Mouse (Mus musculus) neutrophil, adult 5-6 weeks (primary cell): ENCODE measurements around the gene Arhgef17. TPM values are rescaled to one million over a fixed set of nuclear protein-coding genes. Genes with fewer than 3 reads are reported as not detected.

Experiments used
- ATAC-seq: fragments of 151-379, 151-347 bp; 2 replicates; pipeline ENCODE4 v1.8.0; 2017; ENCODE audit warnings: mild to moderate bottlenecking, moderate TSS enrichment; ENCODE audit not compliant: insufficient number of reproducible peaks, poor library complexity, low FRiP score, severe bottlenecking; ENCODE audit errors: extremely low read depth
- total RNA-seq: library from RNA; stranded (forward); fragments of 200-1000 nt; gene quantifications from 2 replicates; pipeline ENCODE4 v1.2.3, GENCODE M21; 2017

Arhgef17 gene
- total RNA-seq, 1 experiment from 2014 or later: not detected

- no peak for ATAC-seq
Observed at GRCm38 (mm10) chr7:100836657-100837056, 95.2 kb downstream of the Arhgef17 start.

DNA sequence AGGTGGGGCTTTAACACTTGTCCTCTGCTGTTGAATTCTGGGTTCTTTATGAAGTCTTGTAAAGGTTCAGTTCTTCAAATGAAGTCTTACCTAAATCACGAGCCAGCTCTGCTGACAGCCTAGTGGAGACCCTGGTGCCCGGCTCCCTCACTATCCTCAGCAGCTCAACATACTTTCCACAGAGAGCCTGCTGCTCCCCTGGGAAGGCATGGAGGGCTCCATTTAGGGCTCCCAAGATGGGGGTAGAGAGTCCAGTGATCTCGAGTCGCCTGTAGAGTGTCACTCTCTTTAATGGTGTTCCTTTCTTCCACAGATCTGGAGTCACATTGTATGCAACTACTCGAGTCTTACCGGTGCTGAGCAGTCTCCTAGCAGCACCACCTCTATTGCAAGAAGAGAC is 96.2 kb downstream of the Arhgef17 start:
- no peak for ATAC-seq

DNA sequence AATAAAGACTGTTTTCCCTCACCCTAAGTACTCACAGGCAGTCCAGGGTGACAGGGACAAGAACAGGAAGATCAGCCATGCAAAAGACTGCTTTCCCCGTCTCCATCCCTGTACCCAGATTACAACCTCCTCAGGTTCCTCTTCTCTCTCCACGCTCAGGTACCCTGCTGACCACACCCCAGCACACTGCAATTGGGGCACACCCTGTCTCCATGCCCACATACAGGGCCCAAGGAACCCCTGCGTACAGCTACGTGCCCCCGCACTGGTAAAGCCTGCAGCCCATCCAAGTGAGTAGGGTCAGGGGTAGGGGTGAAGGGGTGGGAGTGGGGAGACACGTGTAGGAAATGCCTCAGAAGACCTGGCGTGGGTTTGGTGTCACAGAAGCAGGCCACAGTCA is 96.7 kb downstream of the Arhgef17 start:
- peak; percentile 81 for ATAC-seq

DNA sequence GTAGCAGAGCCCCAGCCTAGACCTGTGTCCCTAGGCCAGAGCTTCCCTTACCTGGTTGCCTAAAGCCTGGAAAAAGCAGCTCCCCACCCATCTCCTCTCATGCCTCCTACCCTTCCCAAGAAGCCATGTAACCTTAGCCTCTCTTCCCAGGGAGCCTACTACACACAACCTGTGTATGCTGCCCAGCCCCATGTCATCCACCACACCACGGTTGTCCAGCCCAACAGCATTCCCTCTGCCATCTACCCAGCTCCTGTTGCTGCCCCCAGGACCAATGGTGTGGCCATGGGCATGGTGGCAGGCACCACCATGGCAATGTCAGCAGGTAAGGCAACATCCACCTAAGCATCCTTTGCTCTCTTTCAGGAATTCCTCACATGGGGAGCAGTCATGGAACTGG is 98.0 kb downstream of the Arhgef17 start:
- no peak for ATAC-seq

GRCm38 (mm10) chr7:100828549-100828948 is 103.4 kb downstream of the Arhgef17 start:
- no peak for ATAC-seq

- no peak for ATAC-seq
Observed at GRCm38 (mm10) chr7:100824661-100825060, 107.2 kb downstream of the Arhgef17 start.

Other genes starting within 250 kb of the Arhgef17 start
- gene Fam168a, start 225.5 kb downstream of the Arhgef17 start, total RNA-seq: 13.3 and 13.4 TPM in 2 replicates
- 95.0 and 122 TPM in 2 replicates for gene Relt, start 68.7 kb downstream of the Arhgef17 start, total RNA-seq
- gene P2ry6, start 42.5 kb upstream of the Arhgef17 start, total RNA-seq: 1.4 and 2.0 TPM in 2 replicates
- gene P2ry2, start 80.8 kb upstream of the Arhgef17 start, total RNA-seq: 15.5 and 22.1 TPM in 2 replicates
- gene Fchsd2, start 160.8 kb upstream of the Arhgef17 start, total RNA-seq: 457 and 522 TPM in 2 replicates